Mouse (Mus musculus): ENCODE results near the gene Cyp2c69. TPM values are rescaled to one million over a fixed set of nuclear protein-coding genes. Genes with fewer than 3 reads are reported as not detected.

The Cyp2c69 gene
- polyA plus RNA-seq, 1 experiment from 2014 or later, result not detected

Other genes starting within 250 kb of the Cyp2c69 start
- not detected in 2 replicates for gene Cyp2c67, start 237.7 kb downstream of the Cyp2c69 start, polyA plus RNA-seq (2015; fragmentation: Nextera tagmentation; extraction: Ambion mirVana)
- 0.62 and 3.1 TPM in 2 replicates for gene Cyp2c68, start 145.7 kb downstream of the Cyp2c69 start, polyA plus RNA-seq (2015; fragmentation: Nextera tagmentation; extraction: Ambion mirVana)
- gene Cyp2c40, start 74.0 kb downstream of the Cyp2c69 start, polyA plus RNA-seq (2015; fragmentation: Nextera tagmentation; extraction: Ambion mirVana), result not detected in 2 replicates
- gene Cyp2c37, start 105.6 kb upstream of the Cyp2c69 start, polyA plus RNA-seq (2015; fragmentation: Nextera tagmentation; extraction: Ambion mirVana), result not detected in 2 replicates
- not detected in 2 replicates for gene Cyp2c54, start 187.0 kb upstream of the Cyp2c69 start, polyA plus RNA-seq (2015; fragmentation: Nextera tagmentation; extraction: Ambion mirVana)
- gene Cyp2c50, start 202.9 kb upstream of the Cyp2c69 start, polyA plus RNA-seq (2015; fragmentation: Nextera tagmentation; extraction: Ambion mirVana), result not detected in 2 replicates

Measured in heart, embryonic 13.5 days (tissue).